Mouse (Mus musculus): ENCODE data around the gene Scarf1.

- TF ChIP-seq POLR2A (IDR thresholded peaks at IDR 0.05; ENCODE audit: insufficient read depth, low read length) (no peak), CTCF (IDR thresholded peaks at IDR 0.05; ENCODE audit: low read depth, low read length) (no peak), EP300 (IDR thresholded peaks at IDR 0.05; ENCODE audit: insufficient read depth, low read depth, low read length) (no peak)
Observed at GRCm38 (mm10) chr11:75464417-75464816, 48.9 kb upstream of the Scarf1 start.

Measured in ES-Bruce4 (cell line).